Mouse (Mus musculus): ENCODE results near the gene Myt1l. TPM values are rescaled to one million over a fixed set of nuclear protein-coding genes. Genes with fewer than 3 reads are reported as not detected.
A peak's percentile ranks its signal among the peaks of the same experiment; 100 is the strongest.

Myt1l gene
- polyA plus RNA-seq, 1 experiment from 2014 or later, result 0.03 TPM

- no peak for ATAC-seq (replicated peaks; ENCODE audit: extremely low read depth, insufficient read depth, low FRiP score)
- Histone ChIP-seq H3K4me3 (ENCODE audit: low read length) (no peak overlapping the region), H3K9ac (ENCODE audit: low read length) (no peak overlapping the region), H3K4me2 (ENCODE audit: low read depth, low read length) (no peak overlapping the region), H3K27me3 (ENCODE audit: control insufficient read depth, insufficient read depth, low read length) (no peaks in the 10 kb centered on the region), H3K9me3 (replicated peaks; ENCODE audit: control insufficient read depth, low read length) (no peaks in the 10 kb centered on the region), H3K27ac (ENCODE audit: low read length) (no peak overlapping the region), H3K36me3 (ENCODE audit: control insufficient read depth, insufficient read depth) (no peaks in the 10 kb centered on the region), H3K4me1 (ENCODE audit: control insufficient read depth, insufficient read depth, low read length) (no peaks in the 10 kb centered on the region)
- 18% methylated on average over 2 of the region's 2 CpGs for WGBS
Measured at GRCm38 (mm10) chr12:29860986-29861385, 332.8 kb downstream of the Myt1l start.

DNA sequence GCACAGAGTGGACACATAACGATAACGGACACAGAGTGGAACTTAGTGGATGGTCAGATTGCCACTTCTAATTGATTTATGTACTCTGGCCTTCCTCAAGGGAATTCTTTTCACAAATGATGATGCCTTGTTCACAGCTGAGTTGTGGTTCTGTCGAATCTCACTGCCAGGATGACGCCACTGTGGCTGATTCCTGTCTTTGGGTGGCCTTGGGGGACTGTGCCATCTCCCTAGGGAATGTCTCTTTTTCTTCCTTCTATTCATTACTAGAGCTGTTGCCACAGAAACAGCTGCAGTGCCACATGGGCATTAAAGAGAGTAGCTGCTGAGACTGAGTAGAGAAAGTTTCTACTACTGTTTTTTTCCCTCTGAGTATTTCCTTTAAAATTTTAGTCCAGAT lies 340.1 kb downstream of the Myt1l start:
- H3K4me1 ChIP-seq (ENCODE audit: control insufficient read depth, insufficient read depth, low read length), result no peaks in the 10 kb centered on the region; the same call in 1 of the 2 replicates

DNA sequence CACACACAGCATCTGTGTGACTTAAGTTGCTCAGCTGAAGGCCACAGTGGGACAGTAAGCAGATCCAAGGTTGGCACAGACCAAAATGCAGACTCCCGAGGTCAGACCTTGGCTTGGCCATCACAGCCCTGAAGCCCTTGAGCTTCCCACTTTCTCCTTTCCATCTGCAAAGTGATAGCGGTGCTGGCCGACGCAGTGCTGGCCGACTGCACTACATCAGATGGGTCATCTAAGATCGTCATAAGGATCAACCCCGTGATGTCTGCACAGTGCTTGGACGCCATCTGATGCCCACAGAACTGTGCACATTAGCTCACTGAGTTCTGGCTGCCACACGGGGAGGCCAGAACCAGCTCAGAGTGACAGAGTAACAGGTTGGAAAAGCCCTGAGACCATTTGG lies 340.6 kb downstream of the Myt1l start:
- H3K4me1 ChIP-seq (ENCODE audit: control insufficient read depth, insufficient read depth, low read length), result no peaks in the 10 kb centered on the region; the same call in 1 of the 2 replicates
- H3K36me3 ChIP-seq (ENCODE audit: control insufficient read depth, insufficient read depth), result no peaks in the 10 kb centered on the region
- no peaks in the 10 kb centered on the region for H3K9me3 ChIP-seq (replicated peaks; ENCODE audit: control insufficient read depth, low read length)
- WGBS, result 78% methylated on average over 9 of the region's 9 CpGs
- no peaks in the 10 kb centered on the region for H3K27me3 ChIP-seq (ENCODE audit: control insufficient read depth, insufficient read depth, low read length)
- H3K27ac ChIP-seq (ENCODE audit: low read length), result no peak overlapping the region
- ATAC-seq (replicated peaks; ENCODE audit: extremely low read depth, insufficient read depth, low FRiP score), result no peak
- H3K4me3 ChIP-seq (ENCODE audit: low read length), result no peak overlapping the region
- H3K4me2 ChIP-seq (ENCODE audit: low read depth, low read length), result no peak overlapping the region
- no peak overlapping the region for H3K9ac ChIP-seq (ENCODE audit: low read length)

More for the DNA sequence above, 340.1 kb downstream of the Myt1l start:
- H3K9me3 ChIP-seq (replicated peaks; ENCODE audit: control insufficient read depth, low read length), result no peaks in the 10 kb centered on the region
- no peak overlapping the region for H3K4me3 ChIP-seq (ENCODE audit: low read length)
- H3K36me3 ChIP-seq (ENCODE audit: control insufficient read depth, insufficient read depth), result no peaks in the 10 kb centered on the region
- H3K9ac ChIP-seq (ENCODE audit: low read length), result no peak overlapping the region
- H3K27me3 ChIP-seq (ENCODE audit: control insufficient read depth, insufficient read depth, low read length), result no peaks in the 10 kb centered on the region
- no peak overlapping the region for H3K4me2 ChIP-seq (ENCODE audit: low read depth, low read length)
- 72% methylated on average over 4 of the region's 4 CpGs for WGBS
- ATAC-seq (replicated peaks; ENCODE audit: extremely low read depth, insufficient read depth, low FRiP score), result no peak
- no peak overlapping the region for H3K27ac ChIP-seq (ENCODE audit: low read length)

GRCm38 (mm10) chr12:29872156-29872815 lies 344.1 kb downstream of the Myt1l start:
- no peak overlapping the region for H3K9ac ChIP-seq (ENCODE audit: low read length)
- H3K27ac ChIP-seq (ENCODE audit: low read length), result no peak overlapping the region
- H3K9me3 ChIP-seq (replicated peaks; ENCODE audit: control insufficient read depth, low read length), result no peaks in the 10 kb centered on the region
- H3K4me2 ChIP-seq (ENCODE audit: low read depth, low read length), result no peak overlapping the region
- H3K4me3 ChIP-seq (ENCODE audit: low read length), result no peak overlapping the region
- H3K27me3 ChIP-seq (ENCODE audit: control insufficient read depth, insufficient read depth, low read length), result no peaks in the 10 kb centered on the region
- H3K4me1 ChIP-seq (ENCODE audit: control insufficient read depth, insufficient read depth, low read length), result no peaks in the 10 kb centered on the region; the same call in 1 of the 2 replicates
- WGBS, result 49% methylated on average over 7 of the region's 7 CpGs
- H3K36me3 ChIP-seq (ENCODE audit: control insufficient read depth, insufficient read depth), result no peaks in the 10 kb centered on the region
- ATAC-seq (replicated peaks; ENCODE audit: extremely low read depth, insufficient read depth, low FRiP score), result no peak

- H3K9ac ChIP-seq (ENCODE audit: low read length), result no peak overlapping the region
- no peak overlapping the region for H3K4me3 ChIP-seq (ENCODE audit: low read length)
- WGBS, result 34% methylated on average over 1 of the region's 1 CpGs
- H3K27me3 ChIP-seq (ENCODE audit: control insufficient read depth, insufficient read depth, low read length), result no peaks in the 10 kb centered on the region
- no peaks in the 10 kb centered on the region for H3K9me3 ChIP-seq (replicated peaks; ENCODE audit: control insufficient read depth, low read length)
- no peak overlapping the region for H3K27ac ChIP-seq (ENCODE audit: low read length)
- no peak overlapping the region for H3K4me2 ChIP-seq (ENCODE audit: low read depth, low read length)
- peak; percentile 52 for ATAC-seq (replicated peaks; ENCODE audit: extremely low read depth, insufficient read depth, low FRiP score)
- H3K36me3 ChIP-seq (ENCODE audit: control insufficient read depth, insufficient read depth), result no peaks in the 10 kb centered on the region
- no peaks in the 10 kb centered on the region; the same call in 1 of the 2 replicates for H3K4me1 ChIP-seq (ENCODE audit: control insufficient read depth, insufficient read depth, low read length)
Measured at GRCm38 (mm10) chr12:29873281-29873772, 345.1 kb downstream of the Myt1l start.

GRCm38 (mm10) chr12:29877977-29878376 lies 349.8 kb downstream of the Myt1l start:
- Histone ChIP-seq H3K27me3 (ENCODE audit: control insufficient read depth, insufficient read depth, low read length) (no peaks in the 10 kb centered on the region), H3K4me3 (ENCODE audit: low read length) (no peak overlapping the region), H3K4me1 (ENCODE audit: control insufficient read depth, insufficient read depth, low read length) (no peaks in the 10 kb centered on the region; the same call in 1 of the 2 replicates), H3K9me3 (replicated peaks; ENCODE audit: control insufficient read depth, low read length) (no peaks in the 10 kb centered on the region), H3K4me2 (ENCODE audit: low read depth, low read length) (no peak overlapping the region), H3K27ac (ENCODE audit: low read length) (no peak overlapping the region), H3K36me3 (ENCODE audit: control insufficient read depth, insufficient read depth) (no peaks in the 10 kb centered on the region), H3K9ac (ENCODE audit: low read length) (no peak overlapping the region)
- ATAC-seq (replicated peaks; ENCODE audit: extremely low read depth, insufficient read depth, low FRiP score), result no peak
- WGBS, result 86% methylated on average over 10 of the region's 10 CpGs

DNA sequence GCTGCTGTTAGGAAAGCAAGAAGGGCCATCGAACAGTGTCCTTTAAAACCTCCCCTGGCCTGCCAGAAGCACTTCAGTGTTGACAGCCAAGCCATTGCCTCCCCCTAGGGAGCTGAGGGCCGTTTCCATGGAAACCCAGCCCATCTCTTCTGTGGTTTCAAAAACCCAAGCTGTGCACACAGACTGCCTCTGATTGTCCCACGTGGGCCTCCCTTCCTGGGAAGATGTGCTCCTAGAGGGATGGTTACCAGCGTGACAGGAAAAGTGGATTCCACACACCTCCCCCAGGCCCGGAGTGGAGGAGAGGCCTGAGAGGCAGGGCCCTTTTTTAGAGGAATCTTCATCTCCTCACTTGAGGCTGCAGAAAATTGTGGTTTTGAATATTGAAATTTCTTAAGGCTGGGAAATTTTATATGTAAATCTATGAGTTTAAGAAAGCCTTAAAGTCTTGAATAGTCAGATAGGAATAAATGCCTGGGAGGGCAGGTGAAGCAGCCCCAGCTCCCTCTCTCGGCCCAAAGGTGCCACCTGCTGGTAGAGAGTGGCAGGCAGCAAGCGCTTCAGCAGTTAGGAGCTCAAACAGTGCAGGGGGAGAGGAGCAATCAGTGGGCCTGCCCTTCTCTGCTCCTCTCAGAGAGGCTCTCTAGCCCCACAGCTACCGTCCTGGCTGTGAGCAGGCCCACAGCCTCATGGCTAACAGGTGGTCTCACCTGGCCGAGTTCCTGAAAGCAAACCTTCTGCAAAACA lies 354.9 kb downstream of the Myt1l start:
- Histone ChIP-seq H3K4me3 (ENCODE audit: low read length) (no peak overlapping the region), H3K9ac (ENCODE audit: low read length) (no peak overlapping the region), H3K9me3 (replicated peaks; ENCODE audit: control insufficient read depth, low read length) (no peaks in the 10 kb centered on the region), H3K4me2 (ENCODE audit: low read depth, low read length) (no peak overlapping the region), H3K27me3 (ENCODE audit: control insufficient read depth, insufficient read depth, low read length) (no peaks in the 10 kb centered on the region), H3K27ac (ENCODE audit: low read length) (no peak overlapping the region), H3K4me1 (ENCODE audit: control insufficient read depth, insufficient read depth, low read length) (no peaks in the 10 kb centered on the region), H3K36me3 (ENCODE audit: control insufficient read depth, insufficient read depth) (no peaks in the 10 kb centered on the region)
- WGBS, result 18% methylated on average over 9 of the region's 9 CpGs
- no peak for ATAC-seq (replicated peaks; ENCODE audit: extremely low read depth, insufficient read depth, low FRiP score)

DNA sequence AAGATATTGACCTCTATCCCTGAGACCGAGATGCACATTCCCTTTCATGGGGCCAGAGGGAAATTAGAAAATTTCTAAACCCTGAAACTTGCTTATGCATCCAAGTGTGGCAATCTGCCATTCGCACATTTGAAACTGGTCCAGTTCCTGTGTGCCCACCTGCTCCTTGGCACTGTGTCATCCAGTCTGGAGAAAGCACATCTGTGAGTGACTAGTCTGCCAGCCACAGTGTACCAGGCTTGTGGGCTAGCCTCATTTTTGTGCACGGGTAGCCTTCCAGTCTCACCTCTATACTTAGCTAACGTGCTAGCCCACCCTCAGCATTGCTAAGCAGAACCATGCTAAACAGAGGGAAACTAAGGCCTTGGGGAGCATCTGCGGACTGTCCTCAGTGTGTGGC lies 356.2 kb downstream of the Myt1l start:
- no peak overlapping the region for H3K4me2 ChIP-seq (ENCODE audit: low read depth, low read length)
- H3K4me1 ChIP-seq (ENCODE audit: control insufficient read depth, insufficient read depth, low read length), result no peaks in the 10 kb centered on the region
- no peaks in the 10 kb centered on the region for H3K36me3 ChIP-seq (ENCODE audit: control insufficient read depth, insufficient read depth)
- H3K9me3 ChIP-seq (replicated peaks; ENCODE audit: control insufficient read depth, low read length), result no peaks in the 10 kb centered on the region
- no peak for ATAC-seq (replicated peaks; ENCODE audit: extremely low read depth, insufficient read depth, low FRiP score)
- no peaks in the 10 kb centered on the region for H3K27me3 ChIP-seq (ENCODE audit: control insufficient read depth, insufficient read depth, low read length)
- no peak overlapping the region for H3K27ac ChIP-seq (ENCODE audit: low read length)
- no peak overlapping the region for H3K4me3 ChIP-seq (ENCODE audit: low read length)
- 73% methylated on average over 5 of the region's 5 CpGs for WGBS
- H3K9ac ChIP-seq (ENCODE audit: low read length), result no peak overlapping the region

- H3K27ac ChIP-seq (ENCODE audit: low read length), result no peak overlapping the region
- H3K27me3 ChIP-seq (ENCODE audit: control insufficient read depth, insufficient read depth, low read length), result no peaks in the 10 kb centered on the region
- no peak overlapping the region for H3K4me2 ChIP-seq (ENCODE audit: low read depth, low read length)
- H3K4me3 ChIP-seq (ENCODE audit: low read length), result no peak overlapping the region
- ATAC-seq (replicated peaks; ENCODE audit: extremely low read depth, insufficient read depth, low FRiP score), result no peak
- no peaks in the 10 kb centered on the region for H3K9me3 ChIP-seq (replicated peaks; ENCODE audit: control insufficient read depth, low read length)
- no peaks in the 10 kb centered on the region for H3K36me3 ChIP-seq (ENCODE audit: control insufficient read depth, insufficient read depth)
- H3K4me1 ChIP-seq (ENCODE audit: control insufficient read depth, insufficient read depth, low read length), result no peaks in the 10 kb centered on the region
- no peak overlapping the region for H3K9ac ChIP-seq (ENCODE audit: low read length)
- WGBS, result 17% methylated on average over 3 of the region's 3 CpGs
Measured at GRCm38 (mm10) chr12:29894669-29895068, 366.5 kb downstream of the Myt1l start.

All from heart, embryonic 16.5 days (tissue).